Mouse (Mus musculus): ENCODE data around the gene Wasf2. TPM values are rescaled to one million over a fixed set of nuclear protein-coding genes. Genes with fewer than 3 reads are reported as not detected.

Gene Wasf2
- polyA plus RNA-seq, 1 experiment from 2014 or later, result 31.8 TPM

DNA sequence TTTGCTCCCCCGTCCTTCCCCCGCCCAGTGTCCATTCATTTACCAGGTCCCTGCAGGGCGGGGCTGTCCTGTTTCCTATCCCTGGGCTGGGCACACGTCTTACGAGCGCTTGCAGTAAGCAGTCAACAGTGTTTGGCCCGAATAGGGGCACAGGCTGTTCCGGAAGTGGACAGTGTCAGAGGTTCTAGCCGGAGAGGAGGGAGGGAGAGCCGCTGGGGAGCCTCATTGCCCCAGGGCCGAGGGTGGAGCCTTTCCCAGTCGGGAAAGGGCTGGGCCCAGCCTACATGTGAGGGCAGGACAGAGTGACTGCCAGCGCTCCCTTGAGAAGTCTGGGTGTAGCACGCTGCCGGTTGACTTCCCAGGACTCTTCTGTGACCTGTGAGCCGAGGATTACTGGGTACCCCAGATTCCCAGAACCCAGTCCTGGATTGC lies 110.2 kb downstream of the Wasf2 start, which contains the start of gene Map3k6:
TSS of gene Map3k6 (plus strand) at position 329 of the 432 bp plus-strand sequence.
- ATAC-seq (replicated peaks), result peak; percentile 4; the same call in 1 of the 2 replicates
- H3K9ac ChIP-seq (replicated peaks), result peak within 1 kb of the TSS; percentile 29
- H3K4me2 ChIP-seq (replicated peaks), result peak within 1 kb of the TSS; percentile 64
- H3K4me3 ChIP-seq, result peak within 1 kb of the TSS; percentile 46
- H3K9me3 ChIP-seq, result no peaks in the 10 kb centered on the region
- H3K27ac ChIP-seq (replicated peaks), result no peak within 1 kb of the TSS
- H3K27me3 ChIP-seq, result peaks cover 46% of the 10 kb centered on the region
- whole genome bisulfite sequencing, result 2% methylated on average over 16 of the region's 16 CpGs
- H3K36me3 ChIP-seq, result no peaks in the 10 kb centered on the region
- H3K4me1 ChIP-seq, result peaks cover 9% of the 10 kb centered on the region; the same call in 1 of the 2 replicates

DNA sequence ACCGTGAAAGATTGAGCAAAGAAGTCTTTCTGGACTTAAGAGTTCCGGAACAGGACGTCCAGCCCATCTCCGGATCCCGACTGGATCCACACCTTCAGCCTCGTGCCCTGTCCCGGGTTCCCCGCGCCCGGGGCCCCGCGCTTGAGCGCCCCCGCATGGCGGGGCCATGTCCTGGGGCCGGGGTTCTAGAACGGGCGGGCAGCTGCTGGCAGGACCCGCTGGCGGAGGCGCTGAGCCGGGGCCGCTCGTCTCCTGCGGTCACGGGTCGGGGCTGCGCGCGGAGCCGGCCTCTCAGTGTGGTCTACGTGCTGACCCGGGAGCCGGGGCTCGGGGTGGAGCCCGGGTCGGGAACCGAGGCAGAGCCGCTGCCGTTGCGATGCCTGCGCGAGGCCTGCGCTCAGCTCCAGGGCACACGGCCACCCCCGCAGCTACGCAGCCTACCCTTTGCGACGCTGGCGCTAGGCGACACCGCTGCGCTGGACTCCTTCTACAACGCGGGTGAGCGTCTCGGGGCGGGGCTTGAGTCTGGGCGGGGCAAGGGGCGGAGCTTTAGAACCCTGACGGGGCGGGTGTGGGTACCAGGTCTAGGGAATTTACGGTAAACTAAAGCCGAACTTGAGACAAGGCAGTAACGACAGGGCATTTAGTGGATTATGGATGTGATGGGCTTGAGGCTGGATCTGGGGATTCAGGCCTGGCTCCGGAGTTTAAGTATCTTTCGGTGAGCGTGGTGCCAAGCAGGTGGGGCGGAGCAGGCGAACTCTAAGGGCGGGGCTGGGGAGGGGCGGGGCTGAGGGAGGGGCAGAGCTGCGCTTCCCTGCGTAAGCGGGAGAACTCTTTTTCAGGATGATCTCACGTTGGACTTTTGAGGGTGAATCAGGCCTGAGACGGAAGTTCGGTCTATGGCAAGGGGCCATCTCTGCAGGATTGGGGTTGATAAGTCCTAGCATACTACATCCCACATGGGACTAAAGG lies 110.9 kb downstream of the Wasf2 start:
- Histone ChIP-seq H3K4me2 (replicated peaks) (peak overlapping the region; percentile 64), H3K4me1 (peaks cover 9% of the 10 kb centered on the region; the same call in 1 of the 2 replicates), H3K9ac (replicated peaks) (peak overlapping the region; percentile 29), H3K36me3 (no peaks in the 10 kb centered on the region), H3K27ac (replicated peaks) (no peak overlapping the region), H3K9me3 (no peaks in the 10 kb centered on the region), H3K27me3 (peaks cover 49% of the 10 kb centered on the region), H3K4me3 (peak overlapping the region; percentile 46)
- peak; percentile 94 for ATAC-seq (replicated peaks)
- WGBS, result under 1% methylated on average over 77 of the region's 78 CpGs

DNA sequence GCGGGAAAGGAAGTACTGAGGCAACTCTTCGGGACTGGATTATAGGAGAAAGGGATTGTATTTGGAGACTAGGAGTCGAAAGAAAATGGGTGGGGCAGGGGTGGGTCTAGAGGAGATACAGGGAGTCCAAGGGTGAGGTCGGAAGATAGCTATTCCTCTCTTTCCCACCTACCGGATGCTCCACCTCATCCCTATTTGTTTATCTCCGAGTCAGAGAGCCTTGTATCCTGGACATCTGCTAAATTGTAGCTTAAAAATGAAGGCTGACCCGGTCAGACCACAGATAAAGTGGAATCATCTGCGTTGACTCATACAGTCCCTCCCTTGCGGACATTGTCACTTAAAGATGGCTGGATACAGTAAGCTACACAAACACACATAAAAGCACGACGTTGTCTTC lies 111.6 kb downstream of the Wasf2 start:
- Histone ChIP-seq H3K9me3 (no peaks in the 10 kb centered on the region), H3K4me1 (peaks cover 9% of the 10 kb centered on the region; the same call in 1 of the 2 replicates), H3K9ac (replicated peaks) (no peak overlapping the region), H3K27me3 (peaks cover 51% of the 10 kb centered on the region), H3K27ac (replicated peaks) (no peak overlapping the region), H3K36me3 (no peaks in the 10 kb centered on the region), H3K4me3 (peak overlapping the region; percentile 46; the same call in 1 of the 2 replicates), H3K4me2 (replicated peaks) (peak overlapping the region; percentile 64)
- ATAC-seq (replicated peaks), result no peak
- WGBS, result 33% methylated on average over 11 of the region's 11 CpGs

DNA sequence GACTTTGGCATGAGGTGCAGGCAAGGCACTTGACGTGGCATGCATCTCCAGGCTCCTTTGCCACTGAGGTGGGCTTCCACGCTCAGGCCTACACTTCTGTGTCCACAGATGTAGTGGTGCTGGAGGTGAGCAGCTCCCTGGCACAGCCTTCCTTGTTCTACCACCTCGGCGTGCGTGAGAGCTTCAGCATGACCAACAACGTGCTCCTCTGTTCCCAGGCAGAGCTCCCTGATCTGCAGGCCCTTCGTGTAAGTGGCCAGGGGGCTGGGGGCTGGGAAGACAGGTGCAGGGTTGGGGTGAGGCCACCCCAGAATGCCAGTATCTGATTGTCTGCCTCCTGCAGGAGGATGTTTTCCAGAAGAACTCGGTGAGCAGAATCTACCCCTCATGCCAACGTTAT lies 112.4 kb downstream of the Wasf2 start:
- H3K4me3 ChIP-seq, result no peak overlapping the region
- no peak overlapping the region for H3K9ac ChIP-seq (replicated peaks)
- WGBS, result 54% methylated on average over 9 of the region's 9 CpGs
- H3K9me3 ChIP-seq, result no peaks in the 10 kb centered on the region
- H3K4me1 ChIP-seq, result peaks cover 9% of the 10 kb centered on the region; the same call in 1 of the 2 replicates
- H3K4me2 ChIP-seq (replicated peaks), result no peak overlapping the region
- no peak overlapping the region for H3K27ac ChIP-seq (replicated peaks)
- peaks cover 57% of the 10 kb centered on the region for H3K27me3 ChIP-seq
- no peaks in the 10 kb centered on the region for H3K36me3 ChIP-seq
- no peak for ATAC-seq (replicated peaks)

DNA sequence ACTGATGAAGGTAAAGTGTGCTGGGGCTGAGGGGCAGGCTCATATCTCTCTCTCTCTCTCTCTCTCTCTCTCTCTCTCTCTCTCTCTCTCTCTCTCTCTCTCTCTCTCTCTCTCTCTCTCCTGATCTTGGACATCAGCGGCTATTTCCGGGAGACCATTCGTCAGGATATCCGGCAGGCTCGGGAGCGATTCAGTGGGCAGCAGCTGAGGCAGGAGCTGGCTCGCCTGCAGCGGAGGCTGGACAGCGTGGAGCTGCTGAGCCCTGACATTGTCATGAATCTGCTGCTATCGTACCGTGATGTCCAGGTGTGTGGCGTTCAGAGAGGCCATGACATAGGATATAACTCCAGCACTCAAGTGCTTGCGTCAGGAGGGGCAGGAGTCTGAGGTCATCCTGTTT lies 113.2 kb downstream of the Wasf2 start:
- Histone ChIP-seq H3K27me3 (peaks cover 64% of the 10 kb centered on the region), H3K4me2 (replicated peaks) (no peak overlapping the region), H3K27ac (replicated peaks) (no peak overlapping the region), H3K4me3 (no peak overlapping the region), H3K36me3 (no peaks in the 10 kb centered on the region), H3K4me1 (peaks cover 9% of the 10 kb centered on the region; the same call in 1 of the 2 replicates), H3K9me3 (no peaks in the 10 kb centered on the region), H3K9ac (replicated peaks) (no peak overlapping the region)
- ATAC-seq (replicated peaks), result no peak
- WGBS, result 63% methylated on average over 13 of the region's 13 CpGs

DNA sequence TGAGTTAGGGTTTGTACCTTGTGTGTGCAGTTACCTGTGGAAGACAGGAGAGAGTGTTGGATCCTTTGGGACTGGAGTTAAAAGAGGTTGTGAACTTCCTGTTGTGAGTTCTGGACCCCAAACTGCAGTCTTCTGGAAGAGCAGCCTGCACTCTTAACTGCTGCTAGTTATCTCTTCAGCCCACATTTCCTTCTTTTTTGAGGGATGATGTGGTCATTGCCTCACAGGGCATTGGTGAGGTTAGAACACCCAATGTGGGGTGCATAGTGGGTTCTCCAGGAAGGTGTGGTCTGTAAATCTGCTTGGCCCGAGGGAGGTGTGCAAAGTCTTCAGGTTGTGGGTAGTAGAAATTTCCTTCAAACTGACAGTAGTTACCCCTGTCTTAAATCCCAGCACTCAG lies 114.0 kb downstream of the Wasf2 start:
- WGBS, result 95% methylated on average over 1 of the region's 1 CpGs
- Histone ChIP-seq H3K27me3 (peaks cover 65% of the 10 kb centered on the region), H3K9ac (replicated peaks) (no peak overlapping the region)

DNA sequence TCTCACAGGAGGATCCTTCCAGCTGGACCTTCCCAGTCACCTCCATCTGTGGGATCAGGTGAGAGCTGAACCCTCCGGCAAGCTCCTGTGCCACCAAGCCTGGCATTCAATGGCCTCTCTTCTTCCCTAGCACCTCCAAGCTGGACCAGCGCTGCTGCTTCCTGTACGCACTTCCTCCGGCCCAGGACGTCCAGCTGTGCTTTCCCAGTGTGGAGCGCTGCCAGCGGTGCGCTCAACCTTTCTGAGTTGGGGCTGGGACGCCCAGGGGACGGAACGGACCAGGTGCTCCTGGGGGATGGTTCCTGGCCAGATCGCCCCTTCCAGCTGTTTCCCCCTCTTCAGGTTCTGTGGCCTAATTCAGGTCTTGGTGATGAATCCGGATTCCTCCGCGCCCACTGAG lies 116.8 kb downstream of the Wasf2 start:
- 23% methylated on average over 15 of the region's 15 CpGs for WGBS
- Histone ChIP-seq H3K4me3 (no peak overlapping the region), H3K27ac (replicated peaks) (no peak overlapping the region), H3K27me3 (peaks cover 66% of the 10 kb centered on the region), H3K36me3 (no peaks in the 10 kb centered on the region), H3K9ac (replicated peaks) (no peak overlapping the region), H3K4me2 (replicated peaks) (no peak overlapping the region), H3K9me3 (no peaks in the 10 kb centered on the region), H3K4me1 (peaks cover 13% of the 10 kb centered on the region)
- ATAC-seq (replicated peaks), result no peak

More for the DNA sequence above, 114.0 kb downstream of the Wasf2 start:
- Histone ChIP-seq H3K9me3 (no peaks in the 10 kb centered on the region), H3K4me3 (no peak overlapping the region), H3K4me1 (peaks cover 9% of the 10 kb centered on the region; the same call in 1 of the 2 replicates), H3K27ac (replicated peaks) (no peak overlapping the region), H3K4me2 (replicated peaks) (no peak overlapping the region), H3K36me3 (no peaks in the 10 kb centered on the region)
- no peak for ATAC-seq (replicated peaks)

DNA sequence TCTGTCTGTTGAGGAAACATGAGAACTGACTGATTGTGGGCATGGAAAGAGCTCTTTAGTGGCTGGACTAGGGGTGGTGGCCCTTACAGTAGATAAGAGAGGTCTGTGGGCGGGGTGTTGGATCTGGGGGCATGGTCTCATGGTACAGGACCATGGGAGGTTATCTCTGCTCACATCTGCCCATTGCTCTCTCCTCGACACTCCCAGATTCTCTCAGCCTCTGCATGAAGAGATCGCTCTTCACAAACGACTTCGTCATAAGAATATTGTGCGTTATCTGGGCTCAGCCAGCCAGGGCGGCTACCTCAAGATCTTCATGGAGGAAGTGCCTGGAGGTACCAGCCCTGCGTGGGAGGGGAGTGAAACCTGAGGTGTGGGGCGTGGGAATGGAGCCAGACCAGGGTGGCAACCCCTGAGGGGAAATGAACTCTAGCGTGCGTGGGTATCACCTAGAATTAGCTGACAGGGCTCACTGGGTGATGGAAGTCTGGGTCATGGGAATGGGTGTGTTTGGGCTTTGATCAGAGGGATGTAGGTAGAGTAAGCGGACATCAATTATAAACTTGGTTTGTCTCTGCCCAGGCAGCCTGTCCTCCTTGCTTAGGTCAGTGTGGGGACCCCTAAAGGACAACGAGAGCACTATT lies 117.6 kb downstream of the Wasf2 start:
- ATAC-seq (replicated peaks), result no peak
- H3K4me1 ChIP-seq, result peaks cover 13% of the 10 kb centered on the region
- H3K27me3 ChIP-seq, result peaks cover 66% of the 10 kb centered on the region
- no peaks in the 10 kb centered on the region for H3K9me3 ChIP-seq
- H3K4me2 ChIP-seq (replicated peaks), result no peak overlapping the region
- no peak overlapping the region for H3K9ac ChIP-seq (replicated peaks)
- no peak overlapping the region for H3K27ac ChIP-seq (replicated peaks)
- WGBS, result 81% methylated on average over 13 of the region's 13 CpGs
- H3K4me3 ChIP-seq, result no peak overlapping the region
- no peaks in the 10 kb centered on the region for H3K36me3 ChIP-seq

Small RNA genes lying within 50 kb of the gene (microRNA-seq; reads per million reads assigned to microRNA genes)
- gene Mir7017, result 0.88 reads per million

Other genes starting within 250 kb of the Wasf2 start
- gene Stx12, start 246.0 kb upstream of the Wasf2 start, polyA plus RNA-seq (2015; fragmentation: Nextera tagmentation; extraction: Ambion mirVana), result 146 and 158 TPM in 2 replicates
- 51.2 and 52.4 TPM in 2 replicates for gene Fam76a, start 207.9 kb upstream of the Wasf2 start, polyA plus RNA-seq (2015; fragmentation: Nextera tagmentation; extraction: Ambion mirVana)
- 0.06 TPM in 1 of 2 replicates, not detected in the other for gene Fgr, start 156.4 kb upstream of the Wasf2 start, polyA plus RNA-seq (2015; fragmentation: Nextera tagmentation; extraction: Ambion mirVana)
- 14.2 and 17.0 TPM in 2 replicates for gene Ahdc1, start 119.2 kb upstream of the Wasf2 start, polyA plus RNA-seq (2015; fragmentation: Nextera tagmentation; extraction: Ambion mirVana)
- 0.38 and 0.87 TPM in 2 replicates for gene Cd164l2, start 81.6 kb downstream of the Wasf2 start, polyA plus RNA-seq (2015; fragmentation: Nextera tagmentation; extraction: Ambion mirVana)
- 0.48 and 0.55 TPM in 2 replicates for gene Gpr3, start 82.0 kb downstream of the Wasf2 start, polyA plus RNA-seq (2015; fragmentation: Nextera tagmentation; extraction: Ambion mirVana)
- 1.7 and 1.8 TPM in 2 replicates for gene Map3k6, start 110.3 kb downstream of the Wasf2 start, polyA plus RNA-seq (2015; fragmentation: Nextera tagmentation; extraction: Ambion mirVana)
- 0.29 and 0.61 TPM in 2 replicates for gene Sytl1, start 132.6 kb downstream of the Wasf2 start, polyA plus RNA-seq (2015; fragmentation: Nextera tagmentation; extraction: Ambion mirVana)
- 107 and 112 TPM in 2 replicates for gene Tmem222, start 147.3 kb downstream of the Wasf2 start, polyA plus RNA-seq (2015; fragmentation: Nextera tagmentation; extraction: Ambion mirVana)
- 16.2 and 18.1 TPM in 2 replicates for gene Wdtc1, start 223.0 kb downstream of the Wasf2 start, polyA plus RNA-seq (2015; fragmentation: Nextera tagmentation; extraction: Ambion mirVana)
- 6.5 and 6.7 TPM in 2 replicates for gene Slc9a1, start 239.2 kb downstream of the Wasf2 start, polyA plus RNA-seq (2015; fragmentation: Nextera tagmentation; extraction: Ambion mirVana)

All from forebrain, embryonic 15.5 days (tissue).